Mouse (Mus musculus) bone marrow, adult 2 months (tissue): Measurements from ENCODE around the gene Spata6. TPM values are rescaled to one million over a fixed set of nuclear protein-coding genes. Genes with fewer than 3 reads are reported as not detected.

Experiments used
- H3K27ac ChIP-seq: fragments of 200-500 bp; 2 replicates; pipeline ENCODE4 v1.5.1; 2012; ENCODE audit warnings: low read depth, mild to moderate bottlenecking, control low read depth, inconsistent platforms, low read length; ENCODE audit not compliant: control insufficient read depth, poor library complexity, insufficient read depth
- H3K4me1 ChIP-seq: fragments of 200-500 bp; 2 replicates; pipeline ENCODE4 v1.6.1; 2011; ENCODE audit warnings: low read length; ENCODE audit not compliant: control insufficient read depth, insufficient read depth
- H3K4me3 ChIP-seq: fragments of 200-500 bp; replicated peaks from 2 replicates; pipeline ENCODE3; 2011; ENCODE audit warnings: mild to moderate bottlenecking, low read depth, low read length, control low read depth; ENCODE audit not compliant: control insufficient read depth
- CTCF ChIP-seq: fragments of 200-500 bp; IDR thresholded peaks from 2 replicates; pipeline ENCODE4 v1.5.1; 2011; ENCODE audit warnings: low read length, control low read depth; ENCODE audit not compliant: control insufficient read depth, insufficient read depth
- POLR2A ChIP-seq: fragments of 200-500 bp; IDR thresholded peaks from 2 replicates; pipeline ENCODE4 v1.6.1; 2011; ENCODE audit warnings: low read depth, mild to moderate bottlenecking, control low read depth, low read length, borderline replicate concordance; ENCODE audit not compliant: control insufficient read depth
- WGBS: fragments of 180-500 bp; shearing (Covaris S2); methylation state at CpG from one replicate; pipeline ENCODE4 v1.1.7; 2018; 5-methylcytosine and 5-hydroxymethylcytosine counted together
- polyA plus RNA-seq: library from polyadenylated mRNA; stranded (reverse); fragments of >200 nt; gene quantifications from 2 replicates; pipeline ENCODE4 v1.2.4, GENCODE M21; 2011; ENCODE audit warnings: low replicate concordance; ENCODE audit not compliant: missing spikeins, insufficient read depth, insufficient read length

Spata6 gene
- 5.8 and 7.5 TPM in 2 replicates for polyA plus RNA-seq

GRCm38 (mm10) chr4:111719776-111720661, at the start of gene Spata6:
Gene Spata6 (plus strand): TSS chr4:111719984.
- no peak for TF ChIP-seq CTCF
- TF ChIP-seq POLR2A = no peak; the same call in 1 of the 2 replicates
- under 1% methylated on average over 50 of the region's 50 CpGs for WGBS
- Histone ChIP-seq H3K4me3 (peak within 1 kb of the TSS; percentile 64), H3K27ac (peak within 1 kb of the TSS; percentile 69), H3K4me1 (no peaks in the 10 kb centered on the region)

GRCm38 (mm10) chr4:111670566-111671421, 49.0 kb upstream of the Spata6 start:
- WGBS = 57% methylated on average over 12 of the region's 12 CpGs
- Histone ChIP-seq H3K4me3 (no peak overlapping the region), H3K27ac (no peak overlapping the region), H3K4me1 (no peaks in the 10 kb centered on the region)
- TF ChIP-seq CTCF (no peak), POLR2A (no peak)

GRCm38 (mm10) chr4:111671440-111671839, 48.3 kb upstream of the Spata6 start:
- whole genome bisulfite sequencing = 52% methylated on average over 4 of the region's 4 CpGs

GRCm38 (mm10) chr4:111673904-111674303, 45.9 kb upstream of the Spata6 start:
- Histone ChIP-seq H3K4me1 (no peaks in the 10 kb centered on the region), H3K4me3 (no peak overlapping the region), H3K27ac (no peak overlapping the region)
- TF ChIP-seq CTCF = no peak
- no peak for TF ChIP-seq POLR2A

More at GRCm38 (mm10) chr4:111671440-111671839, 48.3 kb upstream of the Spata6 start:
- H3K4me3 ChIP-seq = no peak overlapping the region
- no peak for TF ChIP-seq POLR2A
- TF ChIP-seq CTCF = no peak
- no peaks in the 10 kb centered on the region for H3K4me1 ChIP-seq
- no peak overlapping the region for H3K27ac ChIP-seq

- TF ChIP-seq POLR2A = no peak
- no peak for TF ChIP-seq CTCF
- Histone ChIP-seq H3K27ac (no peak overlapping the region), H3K4me3 (no peak overlapping the region), H3K4me1 (no peaks in the 10 kb centered on the region)
- 78% methylated on average over 5 of the region's 5 CpGs for WGBS
Measured at GRCm38 (mm10) chr4:111681926-111682325, 37.9 kb upstream of the Spata6 start.

- 70% methylated on average over 3 of the region's 3 CpGs for WGBS
- H3K4me1 ChIP-seq = no peaks in the 10 kb centered on the region
- no peak overlapping the region for H3K27ac ChIP-seq
- TF ChIP-seq POLR2A (no peak), CTCF (no peak)
- H3K4me3 ChIP-seq = no peak overlapping the region
Measured at GRCm38 (mm10) chr4:111682793-111683192, 37.0 kb upstream of the Spata6 start.

GRCm38 (mm10) chr4:111683843-111684242, 35.9 kb upstream of the Spata6 start:
- no peak for TF ChIP-seq POLR2A
- TF ChIP-seq CTCF = no peak

GRCm38 (mm10) chr4:111685951-111686350, 33.8 kb upstream of the Spata6 start:
- H3K4me1 ChIP-seq = no peaks in the 10 kb centered on the region
- TF ChIP-seq CTCF (no peak), POLR2A (no peak)
- no peak overlapping the region for H3K27ac ChIP-seq
- no peak overlapping the region for H3K4me3 ChIP-seq
- 80% methylated on average over 2 of the region's 2 CpGs for WGBS

More at GRCm38 (mm10) chr4:111683843-111684242, 35.9 kb upstream of the Spata6 start:
- no peak overlapping the region for H3K27ac ChIP-seq
- WGBS = 71% methylated on average over 5 of the region's 5 CpGs
- H3K4me1 ChIP-seq = no peaks in the 10 kb centered on the region
- H3K4me3 ChIP-seq = no peak overlapping the region
